In the genomic region with DNA sequence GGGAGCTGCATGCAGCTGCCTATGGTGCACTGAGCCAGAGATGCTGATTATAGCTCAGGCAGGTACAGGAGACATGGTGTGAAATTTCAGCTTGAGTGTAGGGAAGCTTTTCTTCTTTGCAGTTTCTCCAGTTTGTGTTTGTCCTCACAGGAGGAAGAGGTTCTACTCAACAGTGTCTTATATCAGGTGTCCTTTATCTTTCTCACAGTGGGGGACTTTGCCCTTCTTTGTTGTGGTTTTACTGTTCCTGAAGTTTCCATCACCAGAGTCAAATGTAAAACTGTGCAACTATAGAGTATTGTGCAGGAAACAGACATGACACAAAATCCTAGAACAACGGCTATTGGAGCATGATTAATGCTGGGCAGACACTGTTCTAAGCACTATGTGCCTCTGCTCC, we compare ENCODE assay signal across 36 mouse cellular contexts. TPM values are rescaled to one million over a fixed set of nuclear protein-coding genes. Genes with fewer than 3 reads are reported as not detected.
DNase-seq lines count a peak whose midpoint lies in the region; ATAC-seq and TF ChIP-seq lines count a peak whose summit lies in the region.
"Had no signal": no experiment of that assay in that cellular context is flagged by ENCODE, and none has a peak within 500 bp of the region (broad histone marks: within the 10 kb centered on the region; RNA-seq: fewer than 3 reads in every experiment).

No protein-coding gene starts in this region.

- no peak overlapping the region for H3K27ac ChIP-seq in hindbrain, postnatal 0 days
- H3K27ac ChIP-seq in hindbrain, embryonic 10.5 days: no peak overlapping the region
- H3K27ac ChIP-seq in intestine, postnatal 0 days (ENCODE audit: low read depth, low read length): no peak overlapping the region
- H3K27ac ChIP-seq: embryonic facial prominence, embryonic 12.5 days; forebrain, embryonic 12.5 days; forebrain, embryonic 15.5 days; heart, embryonic 15.5 days; hindbrain, embryonic 12.5 days; hindbrain, embryonic 15.5 days had no signal

- no peak for ATAC-seq in hindbrain, postnatal 0 days
- peak; percentile 70; the same call in 1 of the 2 replicates for ATAC-seq in intestine, postnatal 0 days
- ATAC-seq: CD4-positive, CD25-positive, alpha-beta regulatory T cell, adult 4 months; forebrain, embryonic 15.5 days; inflammation-experienced regulatory T-cells, adult 6 months; Patski had no signal

- H3K9me3 ChIP-seq in hindbrain, postnatal 0 days (ENCODE audit: low read length): no peaks in the 10 kb centered on the region
- H3K9me3 ChIP-seq in hindbrain, embryonic 10.5 days: no peaks in the 10 kb centered on the region
- no peaks in the 10 kb centered on the region for H3K9me3 ChIP-seq in intestine, postnatal 0 days (ENCODE audit: control insufficient read depth)
- H3K9me3 ChIP-seq: embryonic facial prominence, embryonic 12.5 days; forebrain, embryonic 12.5 days; forebrain, embryonic 15.5 days; heart, embryonic 12.5 days; heart, embryonic 15.5 days; hindbrain, embryonic 12.5 days; hindbrain, embryonic 15.5 days had no signal

- no peak overlapping the region for H3K4me3 ChIP-seq in hindbrain, postnatal 0 days (ENCODE audit: low read length)
- no peak overlapping the region for H3K4me3 ChIP-seq in hindbrain, embryonic 10.5 days
- H3K4me3 ChIP-seq in intestine, postnatal 0 days (ENCODE audit: low read depth, low read length): no peak overlapping the region
- H3K4me3 ChIP-seq: embryonic facial prominence, embryonic 12.5 days; erythroblast, embryonic 14.5 days; forebrain, embryonic 12.5 days; forebrain, embryonic 15.5 days; heart, embryonic 12.5 days; heart, embryonic 15.5 days; hindbrain, embryonic 12.5 days; hindbrain, embryonic 15.5 days had no signal

- no peak overlapping the region for H3K4me2 ChIP-seq in hindbrain, postnatal 0 days (ENCODE audit: low read depth, low read length)
- H3K4me2 ChIP-seq in intestine, postnatal 0 days (replicated peaks; ENCODE audit: low read depth): no peak overlapping the region
- H3K4me2 ChIP-seq: embryonic facial prominence, embryonic 12.5 days; forebrain, embryonic 12.5 days; forebrain, embryonic 15.5 days; heart, embryonic 12.5 days; heart, embryonic 15.5 days; hindbrain, embryonic 12.5 days; hindbrain, embryonic 15.5 days had no signal

- no peak for TF ChIP-seq CTCF in hindbrain, postnatal 0 days (IDR thresholded peaks at IDR 0.05; ENCODE audit: low read depth)
- no peak for TF ChIP-seq CTCF in intestine, postnatal 0 days (IDR thresholded peaks at IDR 0.05; ENCODE audit: low read depth)

- no peak overlapping the region for H3K9ac ChIP-seq in hindbrain, postnatal 0 days (replicated peaks; ENCODE audit: low read length)
- H3K9ac ChIP-seq in intestine, postnatal 0 days (ENCODE audit: low read depth, low read length): no peak overlapping the region
- H3K9ac ChIP-seq: embryonic facial prominence, embryonic 12.5 days; forebrain, embryonic 12.5 days; forebrain, embryonic 15.5 days; heart, embryonic 12.5 days; heart, embryonic 15.5 days; hindbrain, embryonic 12.5 days; hindbrain, embryonic 15.5 days had no signal

- H3K36me3 ChIP-seq in hindbrain, postnatal 0 days (ENCODE audit: insufficient read depth, low read length): no peaks in the 10 kb centered on the region
- H3K36me3 ChIP-seq in hindbrain, embryonic 10.5 days: no peaks in the 10 kb centered on the region
- no peaks in the 10 kb centered on the region for H3K36me3 ChIP-seq in intestine, postnatal 0 days (ENCODE audit: control insufficient read depth, insufficient read depth)
- H3K36me3 ChIP-seq: embryonic facial prominence, embryonic 12.5 days; forebrain, embryonic 12.5 days; forebrain, embryonic 15.5 days; heart, embryonic 12.5 days; heart, embryonic 15.5 days; hindbrain, embryonic 12.5 days; hindbrain, embryonic 15.5 days had no signal

- no peaks in the 10 kb centered on the region for H3K27me3 ChIP-seq in hindbrain, postnatal 0 days (ENCODE audit: insufficient read depth, low read length)
- H3K27me3 ChIP-seq in hindbrain, embryonic 10.5 days (ENCODE audit: insufficient read depth, poor library complexity, severe bottlenecking): no peaks in the 10 kb centered on the region
- H3K27me3 ChIP-seq in intestine, postnatal 0 days (replicated peaks; ENCODE audit: control insufficient read depth, insufficient read depth, low read length): no peaks in the 10 kb centered on the region
- H3K27me3 ChIP-seq: embryonic facial prominence, embryonic 12.5 days; forebrain, embryonic 12.5 days; forebrain, embryonic 15.5 days; heart, embryonic 12.5 days; heart, embryonic 15.5 days; hindbrain, embryonic 12.5 days; hindbrain, embryonic 15.5 days; Patski had no signal

- 47% methylated on average over 1 of the region's 1 CpGs for WGBS in hindbrain, postnatal 0 days
- WGBS in hindbrain, embryonic 10.5 days: 73% methylated on average over 1 of the region's 1 CpGs
- 23% methylated on average over 1 of the region's 1 CpGs for WGBS in intestine, postnatal 0 days

- no peaks in the 10 kb centered on the region for H3K4me1 ChIP-seq in hindbrain, postnatal 0 days (ENCODE audit: insufficient read depth, low read length)
- no peaks in the 10 kb centered on the region for H3K4me1 ChIP-seq in hindbrain, embryonic 10.5 days (replicated peaks)
- H3K4me1 ChIP-seq in intestine, postnatal 0 days (replicated peaks; ENCODE audit: control insufficient read depth, insufficient read depth, low read length): no peaks in the 10 kb centered on the region
- H3K4me1 ChIP-seq: embryonic facial prominence, embryonic 12.5 days; forebrain, embryonic 12.5 days; forebrain, embryonic 15.5 days; heart, embryonic 12.5 days; heart, embryonic 15.5 days; hindbrain, embryonic 12.5 days; hindbrain, embryonic 15.5 days had no signal

- DNase-seq in hindbrain, postnatal 0 days (ENCODE audit: low spot score): peak; percentile 11
- DNase-seq in hindbrain, embryonic 10.5 days (ENCODE audit: low spot score): no peak
- DNase-seq in R1 (ENCODE audit: low read depth, low spot score): peak; percentile 60
- DNase-seq in brain, adult 2 months (ENCODE audit: low read depth, low spot score): peak; percentile 4
- DNase-seq in embryo, embryonic 10.5 days (ENCODE audit: low spot score): no peak
- no peak for DNase-seq in MN1 (ENCODE audit: low spot score)
- DNase-seq: adrenal gland, adult 2 months; adrenal gland, postnatal 14 days; cerebellum, adult 11-12 months; cerebellum, adult 8-10 months; cerebellum, postnatal 10 days; cerebellum, postnatal 36 days; gastrocnemius, postnatal 25 days; heart, adult 18-20 months; heart, postnatal 10 days; heart, postnatal 36 days; kidney, adult 2 months had no signal

RNA-seq across cellular contexts. Expression of a gene that starts 0.5 kb away (rescaled TPM):
- total RNA-seq in hindbrain, postnatal 0 days (2014; rRNA removed): not detected in 2 replicates
- polyA plus RNA-seq in hindbrain, postnatal 0 days (2015; fragmentation: Nextera tagmentation; extraction: Ambion mirVana): not detected in 2 replicates
- not detected in 2 replicates for polyA plus RNA-seq in hindbrain, embryonic 10.5 days (2016; fragmentation: Nextera tagmentation; extraction: Ambion mirVana)
- not detected in 2 replicates for polyA plus RNA-seq in intestine, postnatal 0 days (2015; fragmentation: Nextera tagmentation; extraction: Ambion mirVana)
- total RNA-seq: adrenal gland, adult 2 months; adrenal gland, postnatal 14 days; adrenal gland, postnatal 4 days; gastrocnemius, adult 8-10 months; gastrocnemius, postnatal 25 days; heart, adult 18-20 months; heart, postnatal 10 days; heart, postnatal 36 days had no signal
- polyA plus RNA-seq: adrenal gland, adult 2 months; brain, embryonic 14.5 days; C2C12; cortical plate, adult 2 months; embryonic facial prominence, embryonic 12.5 days; erythroblast, embryonic 14.5 days; forebrain, embryonic 12.5 days; forebrain, embryonic 15.5 days; gonadal fat pad, adult 2 months; heart, embryonic 12.5 days; heart, embryonic 15.5 days; hindbrain, embryonic 12.5 days; hindbrain, embryonic 15.5 days; kidney, adult 2 months; kidney, embryonic 14.5 days; Patski had no signal

RNA-seq across cellular contexts. Expression of a gene that starts 15.5 kb away (rescaled TPM):
- not detected in 2 replicates for total RNA-seq in hindbrain, postnatal 0 days (2014; rRNA removed)
- not detected in 2 replicates for polyA plus RNA-seq in hindbrain, postnatal 0 days (2015; fragmentation: Nextera tagmentation; extraction: Ambion mirVana)
- polyA plus RNA-seq in hindbrain, embryonic 10.5 days (2016; fragmentation: Nextera tagmentation; extraction: Ambion mirVana): not detected in 2 replicates
- not detected in 2 replicates for polyA plus RNA-seq in intestine, postnatal 0 days (2015; fragmentation: Nextera tagmentation; extraction: Ambion mirVana)
- total RNA-seq: adrenal gland, adult 2 months; adrenal gland, postnatal 14 days; adrenal gland, postnatal 4 days; gastrocnemius, adult 8-10 months; gastrocnemius, postnatal 25 days; heart, adult 18-20 months; heart, postnatal 10 days; heart, postnatal 36 days had no signal
- polyA plus RNA-seq: adrenal gland, adult 2 months; brain, embryonic 14.5 days; C2C12; CD4-positive, CD25-positive, alpha-beta regulatory T cell, adult 4 months; cortical plate, adult 2 months; embryonic facial prominence, embryonic 12.5 days; erythroblast, embryonic 14.5 days; forebrain, embryonic 12.5 days; forebrain, embryonic 15.5 days; gonadal fat pad, adult 2 months; heart, embryonic 12.5 days; heart, embryonic 15.5 days; hindbrain, embryonic 12.5 days; hindbrain, embryonic 15.5 days; inflammation-experienced regulatory T-cells, adult 6 months; kidney, adult 2 months; kidney, embryonic 14.5 days; Patski had no signal

RNA-seq across cellular contexts. Expression of a gene that starts 25.6 kb away (rescaled TPM):
- total RNA-seq in hindbrain, postnatal 0 days (2014; rRNA removed): not detected in 2 replicates
- polyA plus RNA-seq in hindbrain, postnatal 0 days (2015; fragmentation: Nextera tagmentation; extraction: Ambion mirVana): not detected in 2 replicates
- polyA plus RNA-seq in hindbrain, embryonic 10.5 days (2016; fragmentation: Nextera tagmentation; extraction: Ambion mirVana): 0.03 TPM in 1 of 2 replicates, not detected in the other
- polyA plus RNA-seq in intestine, postnatal 0 days (2015; fragmentation: Nextera tagmentation; extraction: Ambion mirVana): 0.01 and 0.03 TPM in 2 replicates
- total RNA-seq: adrenal gland, adult 2 months; adrenal gland, postnatal 14 days; adrenal gland, postnatal 4 days; gastrocnemius, adult 8-10 months; gastrocnemius, postnatal 25 days; heart, adult 18-20 months; heart, postnatal 10 days; heart, postnatal 36 days had no signal
- polyA plus RNA-seq: adrenal gland, adult 2 months; brain, embryonic 14.5 days; C2C12; CD4-positive, CD25-positive, alpha-beta regulatory T cell, adult 4 months; cortical plate, adult 2 months; erythroblast, embryonic 14.5 days; forebrain, embryonic 15.5 days; gonadal fat pad, adult 2 months; heart, embryonic 12.5 days; heart, embryonic 15.5 days; hindbrain, embryonic 12.5 days; hindbrain, embryonic 15.5 days; inflammation-experienced regulatory T-cells, adult 6 months; kidney, adult 2 months; Patski had no signal

RNA-seq across cellular contexts. Expression of a gene that starts 54.3 kb away (rescaled TPM):
- not detected in 2 replicates for total RNA-seq in hindbrain, postnatal 0 days (2014; rRNA removed)
- not detected in 2 replicates for polyA plus RNA-seq in hindbrain, postnatal 0 days (2015; fragmentation: Nextera tagmentation; extraction: Ambion mirVana)
- not detected in 2 replicates for polyA plus RNA-seq in hindbrain, embryonic 10.5 days (2016; fragmentation: Nextera tagmentation; extraction: Ambion mirVana)
- not detected in 2 replicates for polyA plus RNA-seq in intestine, postnatal 0 days (2015; fragmentation: Nextera tagmentation; extraction: Ambion mirVana)
- total RNA-seq: adrenal gland, adult 2 months; adrenal gland, postnatal 14 days; adrenal gland, postnatal 4 days; gastrocnemius, adult 8-10 months; gastrocnemius, postnatal 25 days; heart, adult 18-20 months; heart, postnatal 10 days; heart, postnatal 36 days had no signal
- polyA plus RNA-seq: adrenal gland, adult 2 months; brain, embryonic 14.5 days; C2C12; CD4-positive, CD25-positive, alpha-beta regulatory T cell, adult 4 months; cortical plate, adult 2 months; embryonic facial prominence, embryonic 12.5 days; erythroblast, embryonic 14.5 days; forebrain, embryonic 12.5 days; forebrain, embryonic 15.5 days; gonadal fat pad, adult 2 months; heart, embryonic 12.5 days; heart, embryonic 15.5 days; hindbrain, embryonic 12.5 days; hindbrain, embryonic 15.5 days; inflammation-experienced regulatory T-cells, adult 6 months; kidney, adult 2 months; kidney, embryonic 14.5 days had no signal

Comparison
In these comparisons a context has a peak if more than half of its experiments do, and no peak if none do; other contexts are left out.
1. DNase-seq: peak in hindbrain, postnatal 0 days (single experiment), R1 (single experiment) and brain, adult 2 months (single experiment); none in hindbrain, embryonic 10.5 days (single experiment), embryo, embryonic 10.5 days (single experiment) and MN1 (single experiment).